In the genomic region with DNA sequence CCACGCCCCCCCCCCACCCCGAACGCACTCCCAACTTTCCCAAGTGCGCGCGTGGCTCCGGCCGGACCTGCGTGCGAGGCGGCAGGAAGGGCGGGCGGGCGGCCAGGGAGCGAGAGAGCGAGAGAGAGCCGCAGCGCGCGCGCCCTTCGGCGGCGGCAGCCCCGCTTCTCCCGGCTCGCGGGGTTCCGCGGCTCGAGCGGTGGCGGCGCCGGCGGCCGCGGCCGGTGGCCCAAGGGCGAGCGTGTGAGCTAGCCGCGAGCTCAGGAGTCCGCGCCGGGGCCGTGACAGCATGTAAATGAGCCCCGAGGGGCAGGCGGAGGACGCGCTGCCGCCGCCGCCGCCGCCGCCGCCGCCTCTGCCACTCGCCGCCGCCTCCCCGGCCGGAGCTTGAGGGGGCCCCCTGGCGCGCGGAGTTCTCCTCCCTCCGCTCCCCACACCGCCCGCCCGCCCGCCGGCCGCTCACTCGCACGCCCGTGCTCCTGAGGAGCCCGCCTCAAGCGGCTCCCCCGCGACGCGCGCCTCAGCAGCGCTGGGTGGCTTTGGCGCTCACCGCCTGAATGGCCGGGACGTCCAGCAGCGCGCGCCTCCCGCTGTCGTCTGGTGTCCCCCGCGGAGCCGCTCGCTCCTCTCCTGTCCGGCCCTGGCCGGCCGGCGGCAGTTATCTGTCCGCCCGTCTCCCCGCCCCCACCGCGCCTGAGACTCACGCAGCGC, we compare ENCODE assay signal across 8 mouse cellular contexts. TPM values are rescaled to one million over a fixed set of nuclear protein-coding genes. Genes with fewer than 3 reads are reported as not detected.
DNase-seq lines count a peak whose midpoint lies in the region; ATAC-seq and TF ChIP-seq lines count a peak whose summit lies in the region.

No protein-coding gene starts in this region.

- H3K27me3 ChIP-seq in hindbrain, embryonic 15.5 days: peaks cover 45% of the 10 kb centered on the region
- H3K27me3 ChIP-seq in limb, embryonic 12.5 days: peaks cover 79% of the 10 kb centered on the region
- H3K27me3 ChIP-seq in midbrain, embryonic 12.5 days: peaks cover 61% of the 10 kb centered on the region
- peaks cover 3% of the 10 kb centered on the region; the same call in 1 of the 2 replicates for H3K27me3 ChIP-seq in spleen, adult 2 months (ENCODE audit: control insufficient read depth, insufficient read depth, low read length)

- no peak for TF ChIP-seq POLR2A in spleen, adult 2 months (IDR thresholded peaks at IDR 0.05; ENCODE audit: low read depth, low read length)

- H3K27ac ChIP-seq in hindbrain, embryonic 15.5 days (replicated peaks): no peak overlapping the region
- no peak overlapping the region for H3K27ac ChIP-seq in limb, embryonic 12.5 days
- no peak overlapping the region for H3K27ac ChIP-seq in midbrain, embryonic 12.5 days (replicated peaks)
- H3K27ac ChIP-seq in spleen, adult 2 months (ENCODE audit: insufficient read depth, low read length): peak overlapping the region; percentile 67

- peak; percentile 87 for ATAC-seq in hindbrain, embryonic 15.5 days (ENCODE audit: low FRiP score, low read depth)
- peak; percentile 82 for ATAC-seq in limb, embryonic 12.5 days (ENCODE audit: insufficient number of reproducible peaks, insufficient read depth, low FRiP score, low TSS enrichment, low read depth)
- ATAC-seq in midbrain, embryonic 12.5 days (ENCODE audit: low FRiP score, low read depth): peak; percentile 88
- ATAC-seq in inflammation-experienced regulatory T-cells, adult 6 months: no peak

- peak; percentile 72 for DNase-seq in NIH3T3 (ENCODE audit: low read depth)
- DNase-seq in cerebellum, adult 9-11 months: peak; percentile 24
- peak; percentile 29 to 52 for DNase-seq in gastrocnemius, adult 8-10 months (ENCODE audit: low spot score in 2 of 2)
- peak; percentile 15 to 70 for DNase-seq in spleen, adult 2 months (ENCODE audit: low read depth in 1 of 2, low spot score in 2 of 2)

- TF ChIP-seq CTCF in spleen, adult 2 months (IDR thresholded peaks at IDR 0.05; ENCODE audit: extremely low read depth, insufficient read depth, insufficient read length, insufficient replicate concordance): no peak

- H3K4me1 ChIP-seq in hindbrain, embryonic 15.5 days (replicated peaks): peaks cover 12% of the 10 kb centered on the region
- no peaks in the 10 kb centered on the region for H3K4me1 ChIP-seq in limb, embryonic 12.5 days (replicated peaks)
- H3K4me1 ChIP-seq in midbrain, embryonic 12.5 days: 0 out of 2 replicates have a peak, but pooled peaks cover 3% of the 10 kb centered on the region
- no peaks in the 10 kb centered on the region; the same call in 1 of the 2 replicates for H3K4me1 ChIP-seq in spleen, adult 2 months (ENCODE audit: control insufficient read depth, insufficient read depth, insufficient read length)

- H3K9ac ChIP-seq in hindbrain, embryonic 15.5 days: peak overlapping the region; percentile 36; the same call in 1 of the 2 replicates
- H3K9ac ChIP-seq in limb, embryonic 12.5 days (replicated peaks): peak overlapping the region; percentile 18; the same call in 1 of the 2 replicates
- peak overlapping the region; percentile 50 for H3K9ac ChIP-seq in midbrain, embryonic 12.5 days (replicated peaks)

- H3K9me3 ChIP-seq in hindbrain, embryonic 15.5 days: no peaks in the 10 kb centered on the region
- 0 out of 2 replicates have a peak, but pooled peaks cover 4% of the 10 kb centered on the region for H3K9me3 ChIP-seq in limb, embryonic 12.5 days
- no peaks in the 10 kb centered on the region for H3K9me3 ChIP-seq in midbrain, embryonic 12.5 days

- WGBS in hindbrain, embryonic 15.5 days: 32% methylated on average over 10 of the region's 109 CpGs
- WGBS in limb, embryonic 12.5 days: 15% methylated on average over 15 of the region's 109 CpGs
- WGBS in midbrain, embryonic 12.5 days: 27% methylated on average over 35 of the region's 109 CpGs
- 51% methylated on average over 61 of the region's 109 CpGs for WGBS in spleen, adult 2 months

- H3K4me2 ChIP-seq in hindbrain, embryonic 15.5 days: peak overlapping the region; percentile 75
- H3K4me2 ChIP-seq in limb, embryonic 12.5 days: peak overlapping the region; percentile 78
- H3K4me2 ChIP-seq in midbrain, embryonic 12.5 days (replicated peaks): peak overlapping the region; percentile 69

- no peaks in the 10 kb centered on the region for H3K36me3 ChIP-seq in hindbrain, embryonic 15.5 days
- no peaks in the 10 kb centered on the region for H3K36me3 ChIP-seq in limb, embryonic 12.5 days
- H3K36me3 ChIP-seq in midbrain, embryonic 12.5 days: no peaks in the 10 kb centered on the region
- no peaks in the 10 kb centered on the region for H3K36me3 ChIP-seq in spleen, adult 2 months (ENCODE audit: control insufficient read depth, insufficient read depth, low read length)

- peak overlapping the region; percentile 51 for H3K4me3 ChIP-seq in hindbrain, embryonic 15.5 days
- peak overlapping the region; percentile 52 for H3K4me3 ChIP-seq in limb, embryonic 12.5 days (replicated peaks)
- peak overlapping the region; percentile 55 for H3K4me3 ChIP-seq in midbrain, embryonic 12.5 days
- peak overlapping the region; percentile 54; the same call in 1 of the 2 replicates for H3K4me3 ChIP-seq in spleen, adult 2 months (ENCODE audit: extremely low read depth, insufficient read depth, insufficient read length)

RNA-seq across cellular contexts. Expression of a gene that starts 1.5 kb away (rescaled TPM):
- total RNA-seq in gastrocnemius, adult 8-10 months (2022): 100 to 1,000 TPM; 249 to 357 (median 312) TPM
- polyA plus RNA-seq in hindbrain, embryonic 15.5 days (2015; fragmentation: Nextera tagmentation; extraction: Ambion mirVana): 112 and 124 TPM in 2 replicates
- 115 and 117 TPM in 2 replicates for polyA plus RNA-seq in limb, embryonic 12.5 days (2016; fragmentation: Nextera tagmentation; extraction: Ambion mirVana)
- polyA plus RNA-seq in midbrain, embryonic 12.5 days (2016; fragmentation: Nextera tagmentation; extraction: Ambion mirVana): 130 and 133 TPM in 2 replicates
- polyA plus RNA-seq in spleen, adult 2 months (2012; rRNA removed): 173 and 218 TPM in 2 replicates
- 100 to 1,000 TPM; 154 to 316 (median 209) TPM for polyA plus RNA-seq in inflammation-experienced regulatory T-cells, adult 6 months (2017; shearing (Covaris generic))
